Mouse (Mus musculus) hindbrain, embryonic 11.5 days (tissue): Measurements from ENCODE around the gene Tbc1d9. TPM values are rescaled to one million over a fixed set of nuclear protein-coding genes. Genes with fewer than 3 reads are reported as not detected.

Experiments used
- ATAC-seq: fragments of 200-750 bp; cut with Nextera tagmentation; 2 replicates; pipeline ENCODE4 v1.8.0; 2017; ENCODE audit warnings: mild to moderate bottlenecking, moderate TSS enrichment, moderate library complexity; ENCODE audit not compliant: low FRiP score
- DNase-seq: peaks from one replicate; pipeline ENCODE4 v3.0.0-alpha.2; 2015; ENCODE audit warnings: low spot score
- H3K27ac ChIP-seq: fragments of 300-500 bp; sonication (generic); 2 replicates; pipeline ENCODE4 v1.5.1; 2014; ENCODE audit warnings: mild to moderate bottlenecking, low read depth, low read length
- H3K27me3 ChIP-seq: fragments of 300-500 bp; sonication (generic); 2 replicates; pipeline ENCODE4 v1.6.1; 2014; ENCODE audit warnings: mild to moderate bottlenecking, low read length, moderate library complexity, mixed read lengths; ENCODE audit not compliant: control insufficient read depth, insufficient read depth
- H3K36me3 ChIP-seq: fragments of 300-500 bp; sonication (generic); 2 replicates; pipeline ENCODE4 v1.6.1; 2014; ENCODE audit warnings: mild to moderate bottlenecking, low read length, moderate library complexity, mixed read lengths; ENCODE audit not compliant: control insufficient read depth, insufficient read depth
- H3K4me1 ChIP-seq: fragments of 300-500 bp; sonication (generic); replicated peaks from 2 replicates; pipeline ENCODE4 v1.6.1; 2014; ENCODE audit warnings: low read length, mixed read lengths; ENCODE audit not compliant: control insufficient read depth, insufficient read depth
- H3K4me2 ChIP-seq: fragments of 300-500 bp; sonication (generic); replicated peaks from 2 replicates; pipeline ENCODE4 v1.6.1; 2014; ENCODE audit warnings: mild to moderate bottlenecking, low read depth, low read length
- H3K4me3 ChIP-seq: fragments of 300-500 bp; sonication (generic); 2 replicates; pipeline ENCODE4 v1.5.1; 2014; ENCODE audit warnings: low read depth, low read length
- H3K9ac ChIP-seq: fragments of 300-500 bp; sonication (generic); 2 replicates; pipeline ENCODE4 v1.6.1; 2014; ENCODE audit warnings: low read depth, low read length
- H3K9me3 ChIP-seq: fragments of 300-500 bp; sonication (generic); 2 replicates; pipeline ENCODE4 v1.6.1; 2016; ENCODE audit warnings: low read length; ENCODE audit not compliant: control insufficient read depth
- WGBS: fragments of 180-500 bp; shearing (Covaris S2); extraction: QIAGEN DNeasy Blood & Tissue Kit; methylation state at CpG from one replicate; pipeline ENCODE4 v1.1.7; 2014; 5-methylcytosine and 5-hydroxymethylcytosine counted together
- polyA plus RNA-seq: library from polyadenylated mRNA; unstranded; fragments of >200 nt; fragmentation: Nextera tagmentation; extraction: Ambion mirVana; gene quantifications from 2 replicates; pipeline ENCODE4 v1.2.1, GENCODE M21; 2014

Gene Tbc1d9
- polyA plus RNA-seq, 1 experiment from 2014 or later = 12.8 TPM

DNA sequence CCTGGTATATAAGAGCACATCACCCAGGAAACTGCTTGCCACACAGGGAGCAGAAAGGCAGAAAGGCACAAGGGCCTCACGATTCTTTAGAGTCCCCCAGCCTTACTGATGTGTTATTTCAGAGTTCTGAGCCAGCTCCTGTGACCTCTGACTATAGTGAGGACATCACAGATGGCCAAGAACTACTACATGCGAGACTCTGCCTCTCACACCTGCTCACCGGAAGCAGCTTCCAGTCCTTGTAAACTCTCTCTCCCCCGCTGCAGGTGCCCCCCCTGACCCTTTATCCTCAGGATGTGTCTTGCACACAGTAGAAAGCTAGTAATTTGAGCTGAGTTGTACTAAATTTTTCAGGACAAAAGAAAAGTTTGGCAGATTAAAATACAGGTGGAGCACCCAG lies 44.4 kb downstream of the Tbc1d9 start:
- no peak overlapping the region for H3K27ac ChIP-seq
- no peaks in the 10 kb centered on the region for H3K36me3 ChIP-seq
- no peaks in the 10 kb centered on the region for H3K9me3 ChIP-seq
- DNase-seq (no peak), ATAC-seq (no peak)
- no peaks in the 10 kb centered on the region for H3K4me1 ChIP-seq
- H3K4me2 ChIP-seq = no peak overlapping the region
- H3K4me3 ChIP-seq = no peak overlapping the region
- H3K27me3 ChIP-seq = no peaks in the 10 kb centered on the region
- WGBS = 76% methylated on average over 4 of the region's 4 CpGs
- H3K9ac ChIP-seq = no peak overlapping the region

DNA sequence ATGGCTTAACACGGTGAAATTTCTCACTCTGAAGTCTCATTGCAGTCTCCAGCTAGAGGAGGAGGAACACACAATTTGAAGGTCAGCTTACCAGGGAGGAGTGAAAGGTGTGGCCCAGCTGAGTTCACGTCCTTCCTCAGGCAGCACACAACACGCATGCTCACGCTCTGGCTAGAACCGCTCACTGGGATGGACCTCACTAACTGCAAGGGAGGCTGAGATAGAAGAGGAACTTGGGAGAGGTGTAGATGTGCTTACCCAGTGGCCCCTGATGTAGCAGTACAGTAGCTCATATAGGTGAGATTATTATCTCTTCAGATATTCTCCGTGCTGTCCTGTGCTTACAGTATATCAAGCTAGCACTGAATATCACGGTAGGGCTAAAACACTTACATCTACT lies 45.5 kb downstream of the Tbc1d9 start:
- H3K27ac ChIP-seq = no peak overlapping the region
- no peaks in the 10 kb centered on the region for H3K27me3 ChIP-seq
- H3K36me3 ChIP-seq = no peaks in the 10 kb centered on the region
- ATAC-seq (no peak), DNase-seq (no peak)
- no peak overlapping the region for H3K9ac ChIP-seq
- no peaks in the 10 kb centered on the region for H3K4me1 ChIP-seq
- H3K9me3 ChIP-seq = no peaks in the 10 kb centered on the region
- no peak overlapping the region for H3K4me3 ChIP-seq
- 93% methylated on average over 7 of the region's 7 CpGs for WGBS
- H3K4me2 ChIP-seq = no peak overlapping the region

DNA sequence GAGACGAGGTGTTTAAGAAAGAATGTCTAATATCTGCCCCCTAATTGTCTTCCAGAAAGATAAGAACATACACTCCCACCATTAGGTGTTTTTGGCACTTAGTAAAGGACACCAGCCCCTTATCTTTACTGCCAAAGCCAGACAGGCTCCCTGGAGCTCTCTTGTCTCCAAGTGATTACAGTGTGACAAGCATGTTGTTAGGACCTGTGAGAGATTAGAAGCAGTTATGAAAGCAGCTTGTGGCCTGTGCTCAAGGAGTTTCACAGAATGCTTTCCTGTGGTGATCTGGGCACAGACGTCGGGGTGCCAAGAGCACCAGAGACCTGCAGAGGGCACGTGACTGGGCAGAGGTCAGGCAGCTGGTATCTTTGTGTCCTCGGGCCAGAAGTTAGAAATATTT lies 49.9 kb downstream of the Tbc1d9 start:
- H3K4me3 ChIP-seq = no peak overlapping the region
- no peaks in the 10 kb centered on the region for H3K4me1 ChIP-seq
- ATAC-seq = no peak
- H3K27me3 ChIP-seq = no peaks in the 10 kb centered on the region
- no peaks in the 10 kb centered on the region for H3K9me3 ChIP-seq
- H3K27ac ChIP-seq = no peak overlapping the region
- no peak for DNase-seq
- no peak overlapping the region for H3K4me2 ChIP-seq
- H3K36me3 ChIP-seq = no peaks in the 10 kb centered on the region
- 65% methylated on average over 5 of the region's 5 CpGs for WGBS
- H3K9ac ChIP-seq = no peak overlapping the region

DNA sequence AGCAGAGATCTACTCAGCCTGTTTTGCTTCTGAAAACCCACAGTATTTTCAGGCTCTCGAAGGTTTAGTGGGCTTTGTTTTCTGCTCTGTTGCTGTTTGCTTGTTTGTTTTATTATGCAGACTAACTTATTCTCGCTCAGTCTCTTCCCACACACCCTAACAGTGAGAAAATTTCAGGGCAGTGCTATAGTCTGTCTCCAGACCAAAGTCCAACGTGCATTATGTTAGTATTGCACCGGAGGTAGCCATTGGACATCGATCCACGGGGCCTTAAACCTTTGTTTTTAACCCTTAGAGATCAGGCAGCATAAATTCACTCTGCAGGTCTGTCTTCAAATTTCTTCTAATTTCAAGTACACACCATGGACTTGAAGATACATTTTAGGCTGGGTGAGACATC lies 51.4 kb downstream of the Tbc1d9 start:
- H3K4me2 ChIP-seq = no peak overlapping the region
- H3K4me1 ChIP-seq = no peaks in the 10 kb centered on the region
- no peaks in the 10 kb centered on the region for H3K27me3 ChIP-seq
- DNase-seq = no peak
- no peak overlapping the region for H3K27ac ChIP-seq
- H3K36me3 ChIP-seq = no peaks in the 10 kb centered on the region
- no peaks in the 10 kb centered on the region for H3K9me3 ChIP-seq
- no peak for ATAC-seq
- no peak overlapping the region for H3K4me3 ChIP-seq
- H3K9ac ChIP-seq = no peak overlapping the region
- WGBS = 84% methylated on average over 6 of the region's 6 CpGs

DNA sequence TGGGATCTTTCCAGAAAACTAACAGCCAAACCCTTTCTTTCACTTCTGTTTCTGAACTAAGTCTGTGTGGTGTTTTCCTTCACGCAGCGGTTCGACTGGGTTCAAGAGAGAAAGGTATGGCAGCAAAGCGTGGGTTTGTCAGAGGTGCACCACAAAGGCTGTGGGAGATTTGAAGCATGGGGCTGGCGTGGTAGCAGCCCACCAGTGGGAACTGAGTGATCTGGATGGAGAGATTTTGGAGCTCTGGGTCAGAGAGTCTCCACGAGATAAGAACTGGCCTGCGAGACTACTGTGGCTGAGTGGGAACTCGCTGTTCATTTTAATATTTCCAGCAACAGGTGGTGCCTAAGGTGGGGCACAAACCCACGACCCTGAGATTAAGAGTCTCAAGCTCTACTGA lies 52.0 kb downstream of the Tbc1d9 start:
- H3K27ac ChIP-seq = no peak overlapping the region
- no peak overlapping the region for H3K4me2 ChIP-seq
- H3K27me3 ChIP-seq = no peaks in the 10 kb centered on the region
- 92% methylated on average over 9 of the region's 9 CpGs for WGBS
- ATAC-seq (no peak), DNase-seq (no peak)
- H3K9me3 ChIP-seq = no peaks in the 10 kb centered on the region
- H3K9ac ChIP-seq = no peak overlapping the region
- no peaks in the 10 kb centered on the region for H3K4me1 ChIP-seq
- H3K4me3 ChIP-seq = no peak overlapping the region
- no peaks in the 10 kb centered on the region for H3K36me3 ChIP-seq

DNA sequence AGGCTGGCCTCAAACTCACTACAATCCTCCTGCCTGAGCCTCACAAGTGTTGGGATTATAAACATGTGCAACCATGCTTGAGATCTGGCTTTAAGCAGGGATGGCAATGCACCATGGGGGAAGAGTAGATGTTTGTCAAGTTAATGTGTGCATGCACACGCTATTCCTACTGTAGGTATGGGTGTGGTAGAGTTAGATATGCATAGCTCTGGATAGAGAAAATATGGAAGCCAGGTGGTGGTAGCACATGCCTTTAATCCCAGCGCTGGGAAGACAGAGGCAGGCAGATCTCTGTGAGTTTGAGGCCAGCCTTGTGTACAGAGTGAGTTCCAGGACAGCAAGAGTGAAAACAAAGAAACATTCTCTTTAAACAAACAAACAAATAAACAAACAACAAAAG lies 52.7 kb downstream of the Tbc1d9 start:
- no peak for DNase-seq
- H3K27ac ChIP-seq = no peak overlapping the region
- no peak overlapping the region for H3K9ac ChIP-seq
- no peak overlapping the region for H3K4me3 ChIP-seq
- no peaks in the 10 kb centered on the region for H3K4me1 ChIP-seq
- ATAC-seq = no peak
- no peaks in the 10 kb centered on the region for H3K27me3 ChIP-seq
- no peaks in the 10 kb centered on the region for H3K9me3 ChIP-seq
- H3K36me3 ChIP-seq = no peaks in the 10 kb centered on the region
- 96% methylated on average over 2 of the region's 2 CpGs for WGBS
- H3K4me2 ChIP-seq = no peak overlapping the region

DNA sequence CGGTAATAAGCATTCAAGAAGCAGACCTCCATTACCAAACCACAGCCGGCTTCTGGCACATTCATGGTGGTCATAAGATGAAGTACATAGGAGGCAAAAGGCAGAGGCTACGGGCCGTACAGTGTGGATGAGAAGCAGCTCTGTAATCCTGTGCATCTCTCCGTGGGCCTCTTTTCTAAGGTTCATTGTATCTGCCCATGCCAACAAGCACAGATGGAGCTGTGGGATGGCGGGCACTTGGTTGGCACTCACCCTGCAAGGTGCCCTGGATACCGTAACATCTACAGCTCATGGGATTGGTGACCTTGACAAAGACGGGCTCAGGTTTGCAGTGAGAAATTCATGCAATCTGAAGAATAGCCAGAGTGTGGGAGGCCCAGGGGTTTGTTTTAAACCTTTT lies 54.2 kb downstream of the Tbc1d9 start:
- no peak overlapping the region for H3K27ac ChIP-seq
- no peaks in the 10 kb centered on the region for H3K36me3 ChIP-seq
- no peak overlapping the region for H3K9ac ChIP-seq
- H3K4me1 ChIP-seq = no peaks in the 10 kb centered on the region
- no peaks in the 10 kb centered on the region for H3K27me3 ChIP-seq
- 86% methylated on average over 8 of the region's 8 CpGs for WGBS
- DNase-seq (no peak), ATAC-seq (no peak)
- no peak overlapping the region for H3K4me3 ChIP-seq
- H3K4me2 ChIP-seq = no peak overlapping the region
- H3K9me3 ChIP-seq = no peaks in the 10 kb centered on the region

DNA sequence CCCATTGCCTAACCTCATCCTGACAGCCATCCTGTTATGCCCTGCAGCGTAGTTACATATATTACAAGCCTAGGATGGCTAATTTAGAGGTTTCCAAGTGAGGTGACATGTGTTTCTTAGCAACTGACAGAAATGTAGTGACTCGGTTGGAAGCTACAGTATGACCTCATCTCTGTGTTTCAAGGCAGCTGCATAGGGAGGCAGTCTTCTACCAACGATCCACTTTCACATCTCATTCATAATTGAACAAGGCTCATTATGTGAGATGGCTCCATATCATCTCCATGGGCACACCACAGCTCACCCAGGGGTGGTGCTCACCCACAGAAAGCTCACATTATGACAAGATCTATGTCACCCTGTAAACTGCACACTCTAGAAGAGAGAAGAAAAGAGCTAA lies 55.6 kb downstream of the Tbc1d9 start:
- no peak for ATAC-seq
- Histone ChIP-seq H3K4me3 (no peak overlapping the region), H3K9me3 (no peaks in the 10 kb centered on the region), H3K27me3 (no peaks in the 10 kb centered on the region), H3K4me1 (no peaks in the 10 kb centered on the region), H3K9ac (no peak overlapping the region), H3K27ac (no peak overlapping the region), H3K4me2 (no peak overlapping the region), H3K36me3 (no peaks in the 10 kb centered on the region)
- DNase-seq = no peak
- WGBS = 77% methylated on average over 3 of the region's 3 CpGs

DNA sequence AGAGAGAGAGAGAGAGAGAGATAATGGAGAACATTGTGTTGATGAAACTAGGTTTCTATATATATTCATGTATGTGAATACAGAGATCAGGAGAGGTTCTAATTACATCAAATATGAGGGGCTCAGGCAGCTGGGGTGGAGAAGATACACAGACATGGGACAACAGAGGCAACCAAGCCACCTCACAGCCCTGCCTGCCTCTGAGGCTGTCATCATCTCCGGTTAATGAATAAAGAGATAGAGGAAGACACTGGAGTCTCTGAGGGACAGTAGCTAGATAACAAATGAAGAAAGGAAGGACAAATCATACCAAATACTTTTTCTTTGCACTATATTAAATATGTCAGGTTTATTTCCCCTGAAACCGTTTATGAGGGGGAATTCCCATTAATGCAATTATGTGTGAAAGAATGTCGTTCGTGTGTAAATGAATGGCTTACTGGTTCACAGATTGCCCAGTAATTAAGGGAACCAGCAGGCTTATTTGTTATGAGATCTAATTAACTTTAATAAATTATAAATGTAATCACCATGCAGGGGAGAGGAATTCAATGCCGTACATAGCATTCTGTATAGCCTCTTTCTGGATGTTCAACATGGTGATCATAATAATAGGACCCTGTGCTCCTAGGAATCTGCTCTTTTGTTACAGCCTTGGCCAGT lies 59.7 kb downstream of the Tbc1d9 start:
- no peak overlapping the region for H3K4me3 ChIP-seq
- no peak overlapping the region for H3K4me2 ChIP-seq
- no peaks in the 10 kb centered on the region for H3K36me3 ChIP-seq
- no peaks in the 10 kb centered on the region for H3K9me3 ChIP-seq
- no peak for ATAC-seq
- 77% methylated on average over 5 of the region's 5 CpGs for WGBS
- H3K27me3 ChIP-seq = no peaks in the 10 kb centered on the region
- no peak overlapping the region for H3K9ac ChIP-seq
- H3K27ac ChIP-seq = no peak overlapping the region
- no peaks in the 10 kb centered on the region for H3K4me1 ChIP-seq
- no peak for DNase-seq
